Mouse (Mus musculus) limb, embryonic 15.5 days (tissue): Measurements from ENCODE around the gene Setd5. TPM values are rescaled to one million over a fixed set of nuclear protein-coding genes. Genes with fewer than 3 reads are reported as not detected.
A peak's percentile ranks its signal among the peaks of the same experiment; 100 is the strongest.

Experiments used
- ATAC-seq: fragments of 200-750 bp; cut with Nextera tagmentation; 2 replicates; pipeline ENCODE4 v1.8.0; 2017; ENCODE audit warnings: low read depth, moderate TSS enrichment; ENCODE audit not compliant: insufficient number of reproducible peaks, low FRiP score, low TSS enrichment
- H3K27ac ChIP-seq: fragments of 300-500 bp; sonication (generic); 2 replicates; pipeline ENCODE4 v1.5.1; 2015; ENCODE audit warnings: moderate library complexity, mild to moderate bottlenecking, inconsistent platforms
- H3K27me3 ChIP-seq: fragments of 300-500 bp; sonication (generic); 2 replicates; pipeline ENCODE4 v1.6.1; 2015; ENCODE audit warnings: inconsistent platforms
- H3K36me3 ChIP-seq: fragments of 300-500 bp; sonication (generic); 2 replicates; pipeline ENCODE4 v1.6.1; 2015; ENCODE audit warnings: inconsistent platforms
- H3K4me1 ChIP-seq: fragments of 300-500 bp; sonication (generic); 2 replicates; pipeline ENCODE4 v1.6.1; 2015; ENCODE audit warnings: inconsistent platforms
- H3K4me2 ChIP-seq: fragments of 300-500 bp; sonication (generic); 2 replicates; pipeline ENCODE4 v1.6.1; 2015; ENCODE audit warnings: mild to moderate bottlenecking, inconsistent platforms
- H3K4me3 ChIP-seq: fragments of 300-500 bp; sonication (generic); 2 replicates; pipeline ENCODE4 v1.5.1; 2015; ENCODE audit warnings: mild to moderate bottlenecking, inconsistent platforms
- H3K9ac ChIP-seq: fragments of 300-500 bp; sonication (generic); 2 replicates; pipeline ENCODE4 v1.6.1; 2015; ENCODE audit warnings: inconsistent platforms
- H3K9me3 ChIP-seq: fragments of 300-500 bp; sonication (generic); 2 replicates; pipeline ENCODE4 v1.6.1; 2016; ENCODE audit warnings: inconsistent platforms
- WGBS: fragments of 180-500 bp; shearing (Covaris S2); methylation state at CpG from one replicate; pipeline ENCODE4 v1.1.7; 2015; 5-methylcytosine and 5-hydroxymethylcytosine counted together
- polyA plus RNA-seq: library from polyadenylated mRNA; unstranded; fragments of >200 nt; fragmentation: Nextera tagmentation; extraction: Ambion mirVana; gene quantifications from 2 replicates; pipeline ENCODE4 v1.2.1, GENCODE M21; 2015

Setd5 gene
- polyA plus RNA-seq, 1 experiment from 2014 or later, result 77.3 TPM

GRCm38 (mm10) chr6:113097662-113098061 is 20.5 kb downstream of the Setd5 start:
- WGBS, result 84% methylated on average over 5 of the region's 5 CpGs
- H3K27ac ChIP-seq, result no peak overlapping the region
- no peak overlapping the region for H3K4me3 ChIP-seq
- no peak overlapping the region for H3K9ac ChIP-seq
- H3K4me1 ChIP-seq, result peaks cover 11% of the 10 kb centered on the region
- H3K27me3 ChIP-seq, result no peaks in the 10 kb centered on the region
- H3K9me3 ChIP-seq, result no peaks in the 10 kb centered on the region
- no peaks in the 10 kb centered on the region for H3K36me3 ChIP-seq
- no peak for ATAC-seq
- no peak overlapping the region for H3K4me2 ChIP-seq

GRCm38 (mm10) chr6:113099640-113100289 is 22.6 kb downstream of the Setd5 start:
- peak overlapping the region; percentile 79 for H3K27ac ChIP-seq
- ATAC-seq, result peak; percentile 78; the same call in 1 of the 2 replicates
- no peak overlapping the region for H3K9ac ChIP-seq
- WGBS, result 25% methylated on average over 5 of the region's 5 CpGs
- H3K4me2 ChIP-seq, result peak overlapping the region; percentile 17; the same call in 1 of the 2 replicates
- H3K4me1 ChIP-seq, result peaks cover 11% of the 10 kb centered on the region
- H3K9me3 ChIP-seq, result no peaks in the 10 kb centered on the region
- H3K27me3 ChIP-seq, result no peaks in the 10 kb centered on the region
- H3K4me3 ChIP-seq, result no peak overlapping the region
- no peaks in the 10 kb centered on the region; the same call in 1 of the 2 replicates for H3K36me3 ChIP-seq

DNA sequence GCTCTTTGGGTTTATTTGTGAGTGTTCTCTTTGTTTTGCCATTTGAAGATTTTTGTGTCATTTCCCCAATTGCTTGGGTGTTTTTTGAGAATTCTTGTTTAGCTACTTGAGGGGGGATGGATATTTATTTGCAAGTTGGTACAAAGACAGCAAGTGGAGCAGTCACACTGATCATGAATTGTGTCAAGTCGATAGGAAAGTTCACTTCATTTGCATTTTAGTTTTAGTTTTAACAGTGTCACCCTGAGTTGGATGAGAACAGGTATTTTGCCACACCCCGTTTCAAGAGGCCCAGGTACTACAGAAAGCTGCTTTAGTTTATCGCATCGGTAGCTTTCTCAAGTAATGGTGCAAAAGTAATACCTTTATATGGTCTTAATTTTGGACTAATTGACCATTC is 25.4 kb downstream of the Setd5 start:
- no peak overlapping the region for H3K4me2 ChIP-seq
- no peak for ATAC-seq
- no peak overlapping the region for H3K4me3 ChIP-seq
- no peaks in the 10 kb centered on the region for H3K27me3 ChIP-seq
- H3K9me3 ChIP-seq, result no peaks in the 10 kb centered on the region
- H3K27ac ChIP-seq, result no peak overlapping the region
- peaks cover 11% of the 10 kb centered on the region for H3K4me1 ChIP-seq
- no peak overlapping the region for H3K9ac ChIP-seq
- H3K36me3 ChIP-seq, result peaks cover 4% of the 10 kb centered on the region
- 75% methylated on average over 4 of the region's 4 CpGs for WGBS

GRCm38 (mm10) chr6:113103765-113104164 is 26.6 kb downstream of the Setd5 start:
- Histone ChIP-seq H3K27ac (no peak overlapping the region), H3K27me3 (no peaks in the 10 kb centered on the region), H3K4me2 (no peak overlapping the region), H3K9me3 (no peaks in the 10 kb centered on the region), H3K36me3 (peaks cover 8% of the 10 kb centered on the region), H3K9ac (no peak overlapping the region), H3K4me1 (peaks cover 11% of the 10 kb centered on the region), H3K4me3 (no peak overlapping the region)
- ATAC-seq, result no peak

- H3K27me3 ChIP-seq, result no peaks in the 10 kb centered on the region
- no peak overlapping the region for H3K9ac ChIP-seq
- H3K4me2 ChIP-seq, result no peak overlapping the region
- ATAC-seq, result no peak
- H3K4me3 ChIP-seq, result no peak overlapping the region
- no peaks in the 10 kb centered on the region for H3K9me3 ChIP-seq
- H3K4me1 ChIP-seq, result no peaks in the 10 kb centered on the region
- H3K36me3 ChIP-seq, result peaks cover 48% of the 10 kb centered on the region
- H3K27ac ChIP-seq, result no peak overlapping the region
- WGBS, result 84% methylated on average over 3 of the region's 3 CpGs
Measured at GRCm38 (mm10) chr6:113109378-113109777, 32.2 kb downstream of the Setd5 start.

GRCm38 (mm10) chr6:113109956-113110355 is 32.8 kb downstream of the Setd5 start:
- 86% methylated on average over 7 of the region's 7 CpGs for WGBS
- Histone ChIP-seq H3K9me3 (no peaks in the 10 kb centered on the region), H3K36me3 (peaks cover 53% of the 10 kb centered on the region), H3K27me3 (no peaks in the 10 kb centered on the region), H3K4me3 (no peak overlapping the region), H3K4me2 (no peak overlapping the region), H3K4me1 (no peaks in the 10 kb centered on the region), H3K9ac (no peak overlapping the region), H3K27ac (no peak overlapping the region)
- ATAC-seq, result no peak

- H3K4me2 ChIP-seq, result no peak overlapping the region
- H3K4me1 ChIP-seq, result no peaks in the 10 kb centered on the region
- no peak overlapping the region for H3K4me3 ChIP-seq
- peaks cover 78% of the 10 kb centered on the region for H3K36me3 ChIP-seq
- H3K9me3 ChIP-seq, result no peaks in the 10 kb centered on the region
- H3K9ac ChIP-seq, result no peak overlapping the region
- H3K27me3 ChIP-seq, result no peaks in the 10 kb centered on the region
- no peak overlapping the region for H3K27ac ChIP-seq
- ATAC-seq, result no peak
- WGBS, result 94% methylated on average over 10 of the region's 10 CpGs
Measured at GRCm38 (mm10) chr6:113120806-113121205, 43.6 kb downstream of the Setd5 start.

DNA sequence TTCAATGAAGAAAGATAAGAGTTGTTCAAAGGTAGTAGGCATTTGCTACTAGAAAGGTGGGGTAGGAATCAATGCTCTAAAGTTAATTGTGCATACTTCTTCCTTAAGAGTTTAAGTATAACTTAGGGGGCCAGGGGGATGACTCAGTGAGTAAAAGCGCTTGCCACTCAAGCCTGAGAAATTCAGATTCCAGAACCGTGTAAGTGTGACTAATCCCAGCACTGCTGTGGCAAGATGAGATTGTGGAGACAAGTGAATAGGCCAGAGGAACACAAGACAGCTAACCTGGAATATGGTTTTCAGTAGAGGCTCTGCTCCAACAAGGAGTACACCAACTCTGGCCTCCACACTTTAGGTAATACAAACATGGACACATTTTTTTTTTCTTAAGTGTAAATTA is 56.2 kb downstream of the Setd5 start:
- H3K36me3 ChIP-seq, result peaks cover 57% of the 10 kb centered on the region
- H3K27ac ChIP-seq, result no peak overlapping the region
- H3K4me1 ChIP-seq, result no peaks in the 10 kb centered on the region
- 90% methylated on average over 2 of the region's 2 CpGs for WGBS
- H3K9ac ChIP-seq, result no peak overlapping the region
- no peaks in the 10 kb centered on the region for H3K27me3 ChIP-seq
- H3K9me3 ChIP-seq, result no peaks in the 10 kb centered on the region
- H3K4me2 ChIP-seq, result no peak overlapping the region
- ATAC-seq, result no peak
- no peak overlapping the region for H3K4me3 ChIP-seq

DNA sequence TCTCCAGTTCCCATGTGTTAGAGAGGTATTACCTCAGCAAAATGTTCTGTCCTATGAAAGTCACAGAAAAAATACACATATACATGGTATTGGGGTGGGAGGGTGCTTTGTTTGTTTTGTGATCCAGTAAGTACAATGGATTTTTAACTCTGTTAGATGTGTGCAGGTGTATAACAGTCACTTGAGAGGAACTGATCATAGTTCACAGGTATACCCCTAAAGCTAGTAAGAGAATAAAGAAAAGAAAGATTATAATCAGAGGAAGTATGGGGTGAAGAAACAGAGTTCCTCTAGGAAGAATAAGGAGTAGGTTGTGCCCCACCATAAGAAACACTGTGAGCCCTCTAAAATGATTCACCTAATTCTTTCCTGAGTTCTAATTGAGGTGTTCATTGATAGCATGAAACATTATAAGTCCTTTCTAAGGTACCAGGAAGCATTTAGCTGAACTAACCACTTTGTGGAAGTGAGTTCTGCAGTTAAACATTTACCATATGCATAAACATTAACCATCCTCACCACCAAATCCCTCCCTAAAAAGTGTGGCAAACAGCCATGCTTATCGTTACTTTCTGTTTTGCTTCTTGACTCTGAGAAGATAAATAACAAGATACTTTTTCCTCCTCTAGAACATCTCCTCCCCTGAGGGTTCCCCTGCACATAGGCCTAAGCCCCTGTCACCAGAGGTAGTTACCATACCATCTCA is 64.4 kb downstream of the Setd5 start:
- no peak overlapping the region for H3K4me3 ChIP-seq
- no peaks in the 10 kb centered on the region for H3K9me3 ChIP-seq
- H3K27me3 ChIP-seq, result no peaks in the 10 kb centered on the region
- H3K27ac ChIP-seq, result no peak overlapping the region
- no peak for ATAC-seq
- no peaks in the 10 kb centered on the region for H3K4me1 ChIP-seq
- no peak overlapping the region for H3K4me2 ChIP-seq
- WGBS, result 85% methylated on average over 1 of the region's 1 CpGs
- H3K36me3 ChIP-seq, result peaks cover 73% of the 10 kb centered on the region
- H3K9ac ChIP-seq, result no peak overlapping the region

DNA sequence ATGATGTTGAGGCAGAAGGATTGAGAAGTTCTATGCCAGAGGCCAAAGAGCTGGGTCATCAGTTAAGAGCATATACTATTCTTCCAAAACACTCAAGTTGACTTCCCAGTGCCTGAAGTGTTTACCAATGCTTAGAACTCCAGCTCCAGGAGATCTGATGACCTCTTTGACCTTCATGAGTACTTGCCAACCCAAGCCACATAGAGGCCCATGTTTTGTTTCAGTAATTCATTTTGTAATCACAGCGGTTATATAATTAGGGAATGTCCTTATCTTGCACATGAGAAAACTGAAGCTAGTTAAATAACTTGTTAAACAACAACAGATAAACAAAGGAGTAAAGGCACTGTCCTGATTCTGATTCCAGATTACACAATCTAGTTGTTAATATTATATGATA is 67.6 kb downstream of the Setd5 start:
- Histone ChIP-seq H3K27me3 (no peaks in the 10 kb centered on the region), H3K36me3 (peaks cover 78% of the 10 kb centered on the region), H3K27ac (no peak overlapping the region), H3K4me3 (no peak overlapping the region), H3K4me2 (no peak overlapping the region), H3K9me3 (no peaks in the 10 kb centered on the region), H3K9ac (no peak overlapping the region), H3K4me1 (no peaks in the 10 kb centered on the region)
- no peak for ATAC-seq
- 96% methylated on average over 1 of the region's 1 CpGs for WGBS

GRCm38 (mm10) chr6:113145249-113145648 is 68.1 kb downstream of the Setd5 start:
- Histone ChIP-seq H3K27me3 (no peaks in the 10 kb centered on the region), H3K4me1 (no peaks in the 10 kb centered on the region), H3K27ac (no peak overlapping the region), H3K4me2 (no peak overlapping the region), H3K9ac (no peak overlapping the region), H3K9me3 (no peaks in the 10 kb centered on the region), H3K36me3 (peaks cover 81% of the 10 kb centered on the region), H3K4me3 (no peak overlapping the region)
- ATAC-seq, result no peak
- 95% methylated on average over 4 of the region's 4 CpGs for WGBS

- no peak overlapping the region for H3K4me3 ChIP-seq
- no peaks in the 10 kb centered on the region for H3K4me1 ChIP-seq
- no peak overlapping the region for H3K27ac ChIP-seq
- no peak overlapping the region for H3K9ac ChIP-seq
- H3K9me3 ChIP-seq, result no peaks in the 10 kb centered on the region
- WGBS, result 96% methylated on average over 8 of the region's 8 CpGs
- H3K27me3 ChIP-seq, result no peaks in the 10 kb centered on the region
- peaks cover 81% of the 10 kb centered on the region for H3K36me3 ChIP-seq
- no peak for ATAC-seq
- H3K4me2 ChIP-seq, result no peak overlapping the region
Measured at GRCm38 (mm10) chr6:113154071-113154470, 76.9 kb downstream of the Setd5 start.
